Mouse (Mus musculus): ENCODE data around the gene Cenpi.
"Not testable (repeated sequence)": the region's sequence is repeated elsewhere in the genome, so short reads cannot be mapped to it uniquely, and the experiment has no call there.

Cenpi gene

GRCm38 (mm10) chrX:134307534-134308274 is at the start of gene Cenpi:
Cenpi (plus strand) TSS chrX:134308084.
- peak; percentile 90 to 92 for DNase-seq (ENCODE audit: low spot score in 2 of 2)

- no peak for DNase-seq (ENCODE audit: low spot score in 2 of 2)
Observed at GRCm38 (mm10) chrX:134261191-134261590, 46.7 kb upstream of the Cenpi start.

- no peak for DNase-seq (ENCODE audit: low spot score in 2 of 2)
Observed at GRCm38 (mm10) chrX:134262129-134262528, 45.8 kb upstream of the Cenpi start.

- no peak for DNase-seq (ENCODE audit: low spot score in 2 of 2)
Observed at GRCm38 (mm10) chrX:134275715-134276114, 32.2 kb upstream of the Cenpi start.

GRCm38 (mm10) chrX:134276275-134277160 is 31.4 kb upstream of the Cenpi start, which contains the start of gene Trmt2b:
Trmt2b (minus strand) TSS chrX:134276984.
- DNase-seq (ENCODE audit: low spot score in 2 of 2), result peak; percentile 39 to 49

- no peak for DNase-seq (ENCODE audit: low spot score in 2 of 2)
Observed at GRCm38 (mm10) chrX:134280531-134280930, 27.4 kb upstream of the Cenpi start.

- DNase-seq (ENCODE audit: low spot score in 2 of 2), result no peak
Observed at GRCm38 (mm10) chrX:134285102-134285501, 22.8 kb upstream of the Cenpi start.

- DNase-seq (ENCODE audit: low spot score in 2 of 2), result no peak
Observed at GRCm38 (mm10) chrX:134285791-134286190, 22.1 kb upstream of the Cenpi start.

GRCm38 (mm10) chrX:134287305-134287704 is 20.6 kb upstream of the Cenpi start:
- no peak for DNase-seq (ENCODE audit: low spot score in 2 of 2)

GRCm38 (mm10) chrX:134296301-134296700 is 11.6 kb upstream of the Cenpi start:
- DNase-seq (ENCODE audit: low spot score in 2 of 2), result peak; percentile 30 to 38

GRCm38 (mm10) chrX:134296737-134297136 is 11.1 kb upstream of the Cenpi start:
- DNase-seq (ENCODE audit: low spot score in 2 of 2), result peak; percentile 25 to 33

- DNase-seq (ENCODE audit: low spot score in 2 of 2), result peak in 1 of 2 experiments; percentile 27
Observed at GRCm38 (mm10) chrX:134297195-134297594, 10.7 kb upstream of the Cenpi start.

GRCm38 (mm10) chrX:134300219-134300618 is 7.7 kb upstream of the Cenpi start:
- no peak for DNase-seq (ENCODE audit: low spot score in 2 of 2)

GRCm38 (mm10) chrX:134303287-134303686 is 4.6 kb upstream of the Cenpi start:
- no peak for DNase-seq (ENCODE audit: low spot score in 2 of 2)

GRCm38 (mm10) chrX:134308275-134308634 is 371 bp downstream of the Cenpi start:
- DNase-seq (ENCODE audit: low spot score in 2 of 2), result no peak

GRCm38 (mm10) chrX:134311193-134311592 is 3.3 kb downstream of the Cenpi start:
- DNase-seq (ENCODE audit: low spot score in 2 of 2), result not testable (repeated sequence)

GRCm38 (mm10) chrX:134319153-134319932 is 11.5 kb downstream of the Cenpi start:
- peak; percentile 32 to 41 for DNase-seq (ENCODE audit: low spot score in 2 of 2)

- DNase-seq (ENCODE audit: low spot score in 2 of 2), result peak; percentile 26 to 48
Observed at GRCm38 (mm10) chrX:134333280-134333679, 25.4 kb downstream of the Cenpi start.

GRCm38 (mm10) chrX:134342735-134343134 is 34.9 kb downstream of the Cenpi start:
- no peak for DNase-seq (ENCODE audit: low spot score in 2 of 2)

- no peak for DNase-seq (ENCODE audit: low spot score in 2 of 2)
Observed at GRCm38 (mm10) chrX:134350205-134350604, 42.3 kb downstream of the Cenpi start.

- DNase-seq (ENCODE audit: low spot score in 2 of 2), result no peak
Observed at GRCm38 (mm10) chrX:134353848-134354247, 46.0 kb downstream of the Cenpi start.

GRCm38 (mm10) chrX:134359336-134359735 is 51.5 kb downstream of the Cenpi start:
- DNase-seq (ENCODE audit: low spot score in 2 of 2), result no peak
